Mouse (Mus musculus) frontal cortex, postnatal 36 days (tissue): ENCODE measurements at regions not wholly inside any gene's neighbourhood (a gene's known extent, or its start where the extent isn't known, plus 50 kb on each side); places are given as distances from the start of the nearest gene placed in this dataset.

ENCODE experiments used
- DNase-seq, 2 experiments: peaks; one replicate each; pipeline ENCODE4 v3.0.0; 2022; ENCODE audit warnings: low spot score in 2 of 2

DNA sequence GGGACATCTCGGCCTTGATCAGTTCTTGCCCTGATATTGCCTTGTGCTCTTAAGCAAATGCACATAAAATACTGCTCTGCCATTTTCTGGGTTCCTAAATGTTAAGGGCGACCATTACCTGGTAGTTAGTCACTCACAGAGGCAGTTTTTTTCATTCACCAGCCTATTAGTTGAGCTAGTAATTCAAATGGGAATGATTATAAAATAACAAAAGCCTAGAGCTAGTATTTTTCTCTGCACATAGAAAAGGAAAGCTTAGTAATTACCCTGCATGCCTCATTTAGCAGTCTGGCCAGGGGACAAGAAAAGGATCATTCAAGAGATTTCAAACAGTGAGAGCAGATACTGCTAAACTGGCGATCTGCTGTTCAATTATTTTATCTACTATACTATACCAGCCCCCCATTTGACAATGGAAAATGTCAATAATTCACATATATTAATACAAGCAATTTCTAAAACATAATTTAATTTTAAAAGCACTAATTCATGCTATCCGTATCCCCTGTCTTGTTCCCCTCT lies 645.1 kb downstream of the Pdha2 start:
- no peak for DNase-seq

DNA sequence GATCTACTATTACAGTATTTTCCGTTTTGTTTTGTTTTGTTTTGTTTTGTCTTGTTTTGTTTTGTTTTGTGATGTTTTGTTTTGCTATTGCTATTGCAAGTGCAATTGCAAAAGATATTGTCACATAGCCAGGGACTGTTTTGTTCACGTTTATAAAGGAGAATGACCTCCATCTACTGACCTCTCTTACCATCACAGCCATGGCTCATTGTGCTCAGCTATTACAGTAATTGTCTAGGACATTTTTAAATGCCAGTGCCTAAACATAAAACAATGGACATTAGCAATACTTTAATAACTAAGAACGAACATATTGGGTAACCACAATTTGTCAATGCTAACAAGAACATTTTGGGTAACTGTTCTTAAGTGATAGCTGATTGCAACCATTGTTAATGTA lies 657.4 kb downstream of the Pdha2 start:
- DNase-seq = no peak

DNA sequence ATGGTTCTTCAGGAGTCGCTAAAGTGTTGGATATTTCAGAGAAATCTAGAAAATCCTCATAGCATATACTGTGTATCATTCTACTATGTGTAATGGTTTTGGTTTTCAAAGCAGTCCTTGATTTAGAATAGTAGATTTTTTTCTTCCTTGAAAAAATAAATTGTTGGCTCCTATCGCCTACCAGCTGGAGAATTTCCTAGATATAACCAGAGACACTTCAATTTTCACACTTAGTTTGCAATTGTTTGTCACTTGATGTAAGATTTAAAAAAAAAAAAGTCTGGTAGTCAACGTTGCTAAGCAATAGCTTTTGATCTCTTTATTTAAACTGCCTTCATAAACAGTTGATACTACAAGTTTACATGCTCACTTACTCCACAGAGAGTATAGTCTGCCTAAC lies 663.7 kb downstream of the Pdha2 start:
- peak in 1 of 2 experiments; percentile 7 for DNase-seq

DNA sequence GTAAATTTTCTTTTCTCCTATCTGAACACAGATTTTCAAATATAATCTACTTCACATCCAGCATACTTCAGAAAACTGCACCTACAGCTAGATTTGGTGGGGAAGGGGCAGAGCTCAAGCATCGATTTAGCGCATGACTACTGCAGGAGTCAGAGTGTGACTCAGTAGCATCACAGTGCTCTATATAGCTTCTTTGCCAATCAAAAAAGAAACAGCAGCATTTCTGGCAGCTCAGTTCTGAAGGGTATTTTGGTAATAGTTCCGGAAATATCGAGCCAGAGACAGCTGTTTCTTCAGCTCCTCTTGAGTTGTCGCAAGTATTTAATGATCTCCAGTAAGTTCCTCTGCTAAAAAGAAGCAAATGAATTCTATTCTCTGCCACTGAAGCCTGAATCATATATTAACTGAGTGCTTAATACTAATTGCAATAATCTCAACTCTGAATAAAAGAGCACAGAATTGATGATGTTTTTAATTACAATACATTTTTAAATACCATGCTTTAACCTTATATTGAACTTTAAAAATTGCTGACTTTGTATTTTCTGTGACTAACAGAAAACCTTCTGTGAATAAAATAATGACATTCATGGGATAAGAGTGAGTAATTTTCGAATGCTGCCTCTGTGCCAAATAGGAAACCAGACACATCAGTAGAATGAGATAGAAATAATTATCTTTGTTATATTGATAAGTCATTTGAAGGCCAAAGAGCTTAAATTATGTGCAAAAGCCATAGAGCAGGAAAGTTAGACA lies 680.2 kb downstream of the Pdha2 start:
- DNase-seq = peak in 1 of 2 experiments; percentile 40

DNA sequence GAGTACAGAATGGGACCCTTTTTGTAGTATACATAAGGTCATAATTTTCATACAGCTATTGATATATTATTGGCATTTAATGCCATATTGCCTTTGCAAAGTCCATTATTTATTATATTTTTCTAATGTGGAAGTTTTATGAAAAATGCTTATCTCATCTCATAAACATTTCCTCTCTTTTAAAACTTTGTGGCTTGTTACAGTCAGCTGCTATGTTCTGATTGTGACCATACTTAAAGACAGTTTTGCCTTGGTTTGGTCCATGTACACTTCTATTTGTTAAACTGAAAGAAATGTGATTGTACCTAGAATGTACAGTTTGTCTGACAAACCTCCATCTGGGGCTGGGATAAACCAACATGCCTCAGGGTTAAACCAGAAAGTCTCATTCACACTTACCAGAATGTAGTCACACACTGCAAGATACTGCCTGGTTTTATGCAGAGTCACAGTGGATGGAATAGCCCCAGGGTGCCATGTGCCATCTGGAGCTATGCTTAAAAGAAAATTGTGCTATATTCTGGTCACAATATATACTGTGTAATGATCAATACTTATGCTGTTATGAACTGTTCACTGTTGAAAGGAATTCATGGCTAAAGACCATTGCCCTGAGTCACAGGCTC lies 690.4 kb downstream of the Pdha2 start:
- DNase-seq = no peak

DNA sequence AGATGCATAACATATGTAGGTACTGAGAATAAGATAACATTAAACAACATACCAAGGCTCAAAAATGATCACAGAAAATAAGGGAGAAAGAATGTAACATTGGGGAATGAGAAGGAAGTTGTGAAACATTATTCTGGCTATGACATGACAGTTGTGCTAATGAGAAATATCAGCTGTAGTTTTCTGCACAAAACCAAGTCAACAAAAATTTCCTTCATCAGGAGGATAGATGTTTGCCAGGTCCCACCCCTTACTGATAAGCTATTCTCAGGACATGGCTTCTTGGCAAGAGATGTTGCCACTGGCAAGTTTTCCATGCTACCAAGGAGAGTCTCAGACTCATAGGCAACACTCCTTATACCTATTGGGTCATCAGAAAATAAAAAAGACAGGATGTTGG lies 701.3 kb downstream of the Pdha2 start:
- no peak for DNase-seq

DNA sequence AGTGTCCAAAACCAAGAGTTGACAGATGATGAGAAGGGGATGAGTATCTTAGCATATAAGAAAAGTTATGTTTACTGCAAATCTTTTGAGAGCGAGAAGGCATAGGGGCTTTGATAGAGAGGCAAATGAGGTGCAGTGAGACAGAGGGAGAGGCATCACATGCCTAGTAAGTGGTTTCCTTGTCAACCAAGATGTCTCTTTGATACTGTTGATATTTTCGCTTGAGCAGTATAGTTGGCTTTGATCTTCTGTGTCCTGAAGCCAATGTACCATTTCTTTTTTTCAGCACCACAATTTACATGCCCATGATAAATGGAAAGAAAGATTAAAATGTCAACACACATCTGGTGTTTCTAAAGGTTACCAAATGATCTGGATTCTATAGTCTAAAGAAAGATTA lies 702.1 kb downstream of the Pdha2 start:
- no peak for DNase-seq

DNA sequence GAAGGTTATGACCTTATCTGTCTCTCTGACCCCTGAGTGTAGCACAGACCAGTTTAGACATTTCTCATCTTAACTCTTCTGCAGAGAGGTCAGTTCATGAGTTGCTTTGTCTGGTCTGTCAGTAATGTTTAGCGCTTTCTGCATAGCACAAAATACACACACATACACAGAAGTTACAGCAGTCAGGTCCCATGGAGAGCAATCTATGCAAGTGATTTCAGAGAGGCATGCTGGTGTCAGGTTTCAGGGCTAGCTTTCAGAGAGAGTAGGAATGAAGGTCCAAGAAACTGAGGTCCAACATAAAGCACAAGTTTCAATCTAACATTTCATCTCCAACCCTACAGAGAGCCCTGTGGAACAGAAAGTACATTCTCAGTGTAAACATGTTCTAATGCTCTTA lies 718.0 kb downstream of the Pdha2 start:
- no peak for DNase-seq

DNA sequence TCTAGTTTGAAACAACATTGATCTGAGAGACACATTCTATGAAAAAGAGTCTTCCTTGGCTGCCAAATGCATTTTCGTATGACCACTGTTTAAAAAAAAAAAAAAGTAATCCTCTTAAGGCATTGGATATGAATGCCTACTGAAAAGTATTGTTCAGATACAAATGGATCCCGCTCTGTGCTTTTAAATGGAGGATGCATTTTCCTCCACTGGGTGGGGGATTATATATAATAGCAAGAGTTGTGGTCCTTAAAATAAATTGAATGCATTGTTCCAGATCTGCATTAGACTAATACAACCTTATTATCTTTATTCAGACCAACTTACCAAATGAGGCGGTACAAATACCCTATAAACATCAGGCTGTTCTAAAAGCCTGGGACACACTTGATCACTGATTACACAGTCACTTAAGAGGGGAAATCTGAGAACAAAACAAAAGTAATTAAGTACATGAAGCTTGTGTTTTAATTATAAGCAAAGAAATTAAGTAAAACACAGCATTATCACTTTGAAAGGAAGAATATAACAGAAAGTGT lies 734.4 kb downstream of the Pdha2 start:
- DNase-seq = no peak

DNA sequence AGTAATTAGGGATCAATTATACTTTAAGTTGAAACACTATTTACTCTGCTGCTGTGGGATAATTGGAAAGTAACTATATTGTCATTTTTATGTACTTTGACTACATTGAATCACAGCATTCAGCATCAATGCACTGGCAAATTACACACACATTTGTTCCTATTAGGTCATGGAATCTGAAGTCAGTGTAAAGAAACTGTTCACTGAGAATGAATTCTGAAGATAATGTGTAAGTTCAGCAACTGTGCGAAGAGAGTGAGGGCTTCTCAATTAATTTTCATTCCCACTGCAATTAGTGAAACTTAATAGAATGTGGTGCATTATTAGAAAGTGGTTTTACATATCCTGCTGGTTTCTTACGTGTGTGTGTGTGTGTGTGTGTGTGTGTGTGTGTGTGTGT lies 735.6 kb downstream of the Pdha2 start:
- DNase-seq = no peak

DNA sequence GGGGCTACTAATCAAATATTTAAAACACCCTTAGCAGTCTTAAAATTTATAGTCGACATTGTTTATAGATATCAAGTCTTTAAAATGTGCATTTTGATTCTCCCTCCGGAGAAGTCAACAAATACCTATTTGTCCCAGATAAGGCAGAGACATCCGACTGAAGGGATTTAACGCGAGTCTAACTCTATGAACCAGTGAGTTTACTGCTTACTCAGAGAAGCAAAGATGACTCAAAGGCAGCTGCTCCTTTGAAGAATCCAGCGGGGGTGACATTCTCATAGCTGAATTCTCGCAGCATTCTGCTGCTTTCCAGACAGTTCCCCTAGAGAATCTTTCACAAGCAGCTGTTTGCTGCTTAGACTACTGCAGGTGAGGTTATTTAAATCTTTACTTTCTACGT lies 759.6 kb downstream of the Pdha2 start:
- peak; percentile 3 to 23 for DNase-seq

DNA sequence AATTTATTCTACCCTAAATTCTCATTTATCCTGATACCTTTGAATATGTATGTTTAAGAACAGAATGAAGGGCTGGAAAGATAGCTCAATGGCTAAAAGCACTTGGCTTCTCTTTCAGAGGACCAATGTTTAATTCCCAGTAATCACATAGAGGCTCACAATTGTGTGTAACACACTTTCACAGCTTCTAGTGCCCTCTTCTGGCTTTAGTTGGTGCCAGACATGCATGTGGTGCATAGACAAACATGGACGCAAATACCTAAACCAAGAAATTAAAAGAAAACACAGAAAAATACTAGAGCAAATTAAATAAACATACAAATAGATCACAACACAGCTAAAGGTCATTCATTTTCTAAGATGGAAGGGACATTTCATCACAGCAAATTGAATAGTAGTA lies 761.0 kb downstream of the Pdha2 start:
- no peak for DNase-seq

DNA sequence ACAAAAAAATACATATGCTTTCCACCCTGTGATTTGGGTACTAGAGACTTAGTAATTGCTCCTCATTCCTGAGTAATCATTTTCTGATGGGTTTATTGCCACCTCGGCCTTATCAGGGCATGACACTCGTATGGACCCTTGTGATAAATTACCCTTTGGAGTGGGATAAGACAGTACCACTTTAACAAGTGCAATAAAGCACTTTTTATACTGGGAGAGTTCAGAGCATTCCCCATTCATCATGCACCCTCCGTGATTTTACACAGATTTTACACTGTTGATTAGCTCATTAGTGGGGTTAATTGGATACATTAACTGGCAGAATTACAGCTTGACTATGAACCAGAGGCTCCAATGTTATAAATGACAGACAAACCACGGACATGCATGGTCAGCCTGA lies 802.9 kb downstream of the Pdha2 start:
- DNase-seq = no peak
